Mouse (Mus musculus): ENCODE data around the gene Cacnb1. TPM values are rescaled to one million over a fixed set of nuclear protein-coding genes. Genes with fewer than 3 reads are reported as not detected.

Cacnb1 gene
- polyA plus RNA-seq, 1 experiment, result 79.4 TPM

DNA sequence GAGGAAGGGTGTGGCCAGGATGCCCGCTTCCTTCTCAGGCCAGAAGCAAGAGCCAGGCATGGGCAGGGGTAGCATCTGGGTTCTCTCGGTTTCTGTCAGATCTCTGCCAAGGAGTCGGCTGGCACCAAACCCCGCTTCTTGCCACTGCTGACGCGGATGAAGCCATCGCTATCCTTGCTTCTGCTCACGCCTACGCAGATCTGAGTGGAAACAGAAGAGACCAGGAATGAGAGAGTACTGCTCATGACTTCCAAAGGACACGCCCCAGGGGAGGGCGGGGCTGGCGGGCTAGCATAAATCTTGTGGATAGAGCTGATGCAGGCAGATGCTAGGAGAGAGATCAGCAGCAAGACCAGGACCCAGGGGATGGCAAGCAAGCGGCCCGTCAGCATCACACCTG is 15.0 kb upstream of the Cacnb1 start:
- H3K4me3 ChIP-seq (ENCODE audit: control insufficient read depth, low read depth, low read length), result no peak overlapping the region
- TF ChIP-seq POLR2A (IDR thresholded peaks at IDR 0.05; ENCODE audit: control insufficient read depth, low read depth, low read length), result no peak
- TF ChIP-seq CTCF (IDR thresholded peaks at IDR 0.05; ENCODE audit: control insufficient read depth, insufficient read depth, insufficient replicate concordance, low read depth, low read length), result no peak
- peaks cover 11% of the 10 kb centered on the region for H3K4me1 ChIP-seq (ENCODE audit: control insufficient read depth, insufficient read depth, low read length)
- H3K36me3 ChIP-seq (ENCODE audit: control insufficient read depth, insufficient read depth, low read length), result no peaks in the 10 kb centered on the region
- H3K27ac ChIP-seq (ENCODE audit: control insufficient read depth, insufficient read depth, low read depth, low read length), result no peak overlapping the region
- no peaks in the 10 kb centered on the region for H3K27me3 ChIP-seq (ENCODE audit: control insufficient read depth, insufficient read depth, low read length)

DNA sequence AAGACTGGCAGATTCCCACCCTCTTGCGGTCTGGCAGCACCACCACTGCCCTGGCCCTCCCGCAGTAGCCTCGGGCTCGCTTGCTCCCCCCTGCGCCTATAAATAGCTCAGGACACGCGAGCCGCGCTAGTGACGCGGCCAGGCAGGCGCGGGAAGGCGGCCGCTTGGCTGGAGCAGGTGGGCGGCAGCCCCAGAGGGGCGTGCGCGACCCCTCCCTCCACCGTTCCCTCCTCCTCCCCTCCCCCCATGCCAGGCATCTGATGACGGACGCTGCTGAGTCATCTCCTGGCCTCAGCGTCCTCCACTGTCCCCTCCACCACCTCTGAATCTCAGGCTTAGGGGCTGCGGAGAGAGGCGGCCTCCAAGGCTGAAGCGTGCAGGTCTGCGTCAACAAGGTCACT is 13.1 kb upstream of the Cacnb1 start:
- Histone ChIP-seq H3K4me3 (ENCODE audit: control insufficient read depth, low read depth, low read length) (peak overlapping the region; percentile 56), H3K27me3 (ENCODE audit: control insufficient read depth, insufficient read depth, low read length) (no peaks in the 10 kb centered on the region), H3K36me3 (ENCODE audit: control insufficient read depth, insufficient read depth, low read length) (no peaks in the 10 kb centered on the region), H3K4me1 (ENCODE audit: control insufficient read depth, insufficient read depth, low read length) (peaks cover 5% of the 10 kb centered on the region), H3K27ac (ENCODE audit: control insufficient read depth, insufficient read depth, low read depth, low read length) (no peak overlapping the region)
- TF ChIP-seq POLR2A (IDR thresholded peaks at IDR 0.05; ENCODE audit: control insufficient read depth, low read depth, low read length) (no peak), CTCF (IDR thresholded peaks at IDR 0.05; ENCODE audit: control insufficient read depth, insufficient read depth, insufficient replicate concordance, low read depth, low read length) (no peak)

DNA sequence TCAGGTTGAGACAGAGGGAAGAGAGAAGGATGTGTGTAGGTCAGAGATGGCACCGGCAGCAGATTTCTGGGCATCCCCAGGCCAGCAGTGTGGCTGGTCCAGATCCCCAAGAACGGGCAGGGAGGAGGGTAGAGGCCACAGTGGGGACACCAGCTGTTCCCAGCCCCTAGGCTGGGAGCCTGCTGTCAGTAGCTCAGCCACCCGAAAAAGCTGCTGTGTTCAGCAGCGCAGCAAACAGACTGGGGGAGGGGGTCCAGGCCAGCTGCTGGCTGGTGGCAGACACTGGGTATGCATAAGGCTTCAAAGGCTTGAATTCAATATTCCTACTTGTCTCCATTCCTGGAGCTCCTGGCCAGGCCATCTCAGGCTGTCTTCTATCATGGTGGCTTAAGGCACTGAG is 12.0 kb upstream of the Cacnb1 start:
- TF ChIP-seq CTCF (IDR thresholded peaks at IDR 0.05; ENCODE audit: control insufficient read depth, insufficient read depth, insufficient replicate concordance, low read depth, low read length) (no peak), POLR2A (IDR thresholded peaks at IDR 0.05; ENCODE audit: control insufficient read depth, low read depth, low read length) (no peak)
- Histone ChIP-seq H3K27ac (ENCODE audit: control insufficient read depth, insufficient read depth, low read depth, low read length) (no peak overlapping the region), H3K27me3 (ENCODE audit: control insufficient read depth, insufficient read depth, low read length) (no peaks in the 10 kb centered on the region), H3K36me3 (ENCODE audit: control insufficient read depth, insufficient read depth, low read length) (no peaks in the 10 kb centered on the region), H3K4me1 (ENCODE audit: control insufficient read depth, insufficient read depth, low read length) (peaks cover 5% of the 10 kb centered on the region), H3K4me3 (ENCODE audit: control insufficient read depth, low read depth, low read length) (no peak overlapping the region)

DNA sequence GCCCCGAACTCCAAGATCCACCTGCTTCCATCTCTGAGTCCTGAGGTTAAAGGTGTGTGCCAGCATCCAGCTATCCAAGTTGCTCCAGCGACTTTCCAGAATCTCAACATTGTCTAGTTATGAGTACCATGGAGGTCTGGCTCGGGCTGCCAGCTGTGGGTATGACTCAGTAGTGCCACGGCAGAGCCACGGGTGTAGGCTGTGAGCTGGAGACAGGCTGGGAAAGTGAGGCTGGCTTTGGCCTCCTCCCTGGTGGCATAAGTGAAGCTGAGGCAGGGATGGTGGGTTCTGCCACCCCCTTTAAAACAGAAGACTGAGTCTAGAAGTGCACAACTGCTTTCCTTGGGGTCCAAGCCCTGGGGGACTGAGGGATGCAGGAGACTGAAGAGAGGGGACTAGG is 11.2 kb upstream of the Cacnb1 start:
- Histone ChIP-seq H3K27ac (ENCODE audit: control insufficient read depth, insufficient read depth, low read depth, low read length) (no peak overlapping the region), H3K4me1 (ENCODE audit: control insufficient read depth, insufficient read depth, low read length) (peaks cover 5% of the 10 kb centered on the region), H3K4me3 (ENCODE audit: control insufficient read depth, low read depth, low read length) (no peak overlapping the region), H3K36me3 (ENCODE audit: control insufficient read depth, insufficient read depth, low read length) (no peaks in the 10 kb centered on the region), H3K27me3 (ENCODE audit: control insufficient read depth, insufficient read depth, low read length) (no peaks in the 10 kb centered on the region)
- TF ChIP-seq CTCF (IDR thresholded peaks at IDR 0.05; ENCODE audit: control insufficient read depth, insufficient read depth, insufficient replicate concordance, low read depth, low read length) (no peak), POLR2A (IDR thresholded peaks at IDR 0.05; ENCODE audit: control insufficient read depth, low read depth, low read length) (no peak)

DNA sequence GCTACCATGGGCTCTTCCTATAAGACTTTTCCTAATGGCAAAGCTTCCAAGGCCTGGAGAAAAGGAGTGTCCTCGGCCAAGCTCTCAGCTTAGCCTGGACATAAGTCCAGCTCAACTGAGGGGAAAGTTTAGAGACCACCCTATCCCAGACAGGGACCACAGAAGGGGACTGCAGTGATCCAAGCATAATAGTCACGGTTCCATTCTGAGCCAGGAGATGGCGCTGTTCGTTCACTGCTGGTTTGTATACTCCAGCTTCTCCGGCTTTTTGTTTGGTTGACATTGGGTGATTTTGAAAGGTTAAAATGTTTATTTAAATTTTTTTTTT is 8.6 kb upstream of the Cacnb1 start:
- Histone ChIP-seq H3K4me3 (ENCODE audit: control insufficient read depth, low read depth, low read length) (no peak overlapping the region), H3K27me3 (ENCODE audit: control insufficient read depth, insufficient read depth, low read length) (no peaks in the 10 kb centered on the region), H3K36me3 (ENCODE audit: control insufficient read depth, insufficient read depth, low read length) (no peaks in the 10 kb centered on the region), H3K27ac (ENCODE audit: control insufficient read depth, insufficient read depth, low read depth, low read length) (no peak overlapping the region), H3K4me1 (ENCODE audit: control insufficient read depth, insufficient read depth, low read length) (peaks cover 8% of the 10 kb centered on the region)
- TF ChIP-seq POLR2A (IDR thresholded peaks at IDR 0.05; ENCODE audit: control insufficient read depth, low read depth, low read length) (no peak), CTCF (IDR thresholded peaks at IDR 0.05; ENCODE audit: control insufficient read depth, insufficient read depth, insufficient replicate concordance, low read depth, low read length) (peak; percentile 45; the same call in 1 of the 2 replicates)

DNA sequence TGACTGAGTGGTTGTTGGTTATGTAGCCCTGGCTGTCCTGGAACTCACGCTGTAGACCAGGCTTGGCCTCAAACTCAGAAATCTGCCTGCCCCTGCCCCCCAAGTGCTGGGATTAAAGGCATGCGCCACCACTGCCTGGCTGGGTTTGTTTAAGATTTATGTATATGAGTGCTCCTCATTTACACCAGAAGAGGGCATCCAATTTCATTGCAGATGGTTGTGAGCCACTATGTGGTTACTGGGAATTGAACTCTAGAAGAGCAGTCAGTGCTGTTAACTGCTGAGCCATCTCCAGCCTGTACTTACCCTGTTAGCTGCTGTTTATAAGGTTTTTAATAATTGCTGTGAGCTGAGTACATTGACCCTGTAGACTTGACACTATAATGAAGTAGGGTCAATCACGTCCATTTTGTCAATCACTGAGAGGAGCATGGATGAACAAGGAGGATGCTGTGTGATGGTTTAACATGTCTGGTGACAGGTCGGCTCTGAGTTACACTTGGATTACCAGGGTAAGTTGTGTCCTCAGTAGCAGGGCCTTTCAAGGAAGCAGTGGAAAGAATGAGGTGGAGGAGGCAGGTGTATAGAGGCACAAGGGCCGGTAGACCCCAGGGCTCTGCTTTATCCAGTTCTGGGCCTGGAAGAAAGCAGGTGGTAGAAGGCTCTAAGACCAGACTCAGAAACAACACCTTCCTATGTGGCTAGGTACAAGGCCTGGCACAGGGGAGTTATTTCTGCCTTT is 8.0 kb upstream of the Cacnb1 start:
- peaks cover 7% of the 10 kb centered on the region for H3K4me1 ChIP-seq (ENCODE audit: control insufficient read depth, insufficient read depth, low read length)
- no peak for TF ChIP-seq POLR2A (IDR thresholded peaks at IDR 0.05; ENCODE audit: control insufficient read depth, low read depth, low read length)
- TF ChIP-seq CTCF (IDR thresholded peaks at IDR 0.05; ENCODE audit: control insufficient read depth, insufficient read depth, insufficient replicate concordance, low read depth, low read length), result no peak
- no peaks in the 10 kb centered on the region for H3K27me3 ChIP-seq (ENCODE audit: control insufficient read depth, insufficient read depth, low read length)
- H3K27ac ChIP-seq (ENCODE audit: control insufficient read depth, insufficient read depth, low read depth, low read length), result no peak overlapping the region
- no peaks in the 10 kb centered on the region for H3K36me3 ChIP-seq (ENCODE audit: control insufficient read depth, insufficient read depth, low read length)
- no peak overlapping the region for H3K4me3 ChIP-seq (ENCODE audit: control insufficient read depth, low read depth, low read length)

DNA sequence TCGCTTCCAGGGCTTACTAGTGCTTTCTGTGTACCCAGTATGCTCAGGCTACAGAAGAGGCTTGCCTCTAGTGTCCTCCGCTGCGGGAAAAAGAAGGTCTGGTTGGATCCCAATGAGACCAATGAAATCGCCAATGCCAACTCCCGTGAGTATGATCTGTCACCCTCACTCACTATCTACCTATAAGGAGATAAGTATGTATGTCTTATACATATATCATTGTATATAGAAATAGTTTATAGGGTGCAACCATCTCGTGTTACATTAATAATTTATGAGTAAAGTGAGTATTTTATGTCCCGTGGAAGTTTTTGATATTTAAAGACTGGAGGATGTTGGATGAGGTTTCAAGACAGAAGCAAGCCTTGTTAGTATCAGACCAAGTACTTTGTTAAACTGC is 5.0 kb upstream of the Cacnb1 start:
- peak overlapping the region; percentile 99 for H3K4me3 ChIP-seq (ENCODE audit: control insufficient read depth, low read depth, low read length)
- H3K4me1 ChIP-seq (ENCODE audit: control insufficient read depth, insufficient read depth, low read length), result peaks cover 11% of the 10 kb centered on the region
- no peaks in the 10 kb centered on the region for H3K36me3 ChIP-seq (ENCODE audit: control insufficient read depth, insufficient read depth, low read length)
- H3K27me3 ChIP-seq (ENCODE audit: control insufficient read depth, insufficient read depth, low read length), result no peaks in the 10 kb centered on the region
- TF ChIP-seq CTCF (IDR thresholded peaks at IDR 0.05; ENCODE audit: control insufficient read depth, insufficient read depth, insufficient replicate concordance, low read depth, low read length) (no peak), POLR2A (IDR thresholded peaks at IDR 0.05; ENCODE audit: control insufficient read depth, low read depth, low read length) (no peak)
- no peak overlapping the region for H3K27ac ChIP-seq (ENCODE audit: control insufficient read depth, insufficient read depth, low read depth, low read length)

All from testis, adult 2 months (tissue).